Mouse (Mus musculus) cerebellum, adult 9-11 months (tissue): ENCODE measurements around the gene Csrnp1.
A peak's percentile ranks its signal among the peaks of the same experiment; 100 is the strongest.
"Not testable (repeated sequence)": the region's sequence is repeated elsewhere in the genome, so short reads cannot be mapped to it uniquely, and the experiment has no call there.

Experiments used
- DNase-seq: peaks from one replicate; pipeline ENCODE4 v3.0.0; 2022

The Csrnp1 gene

DNA sequence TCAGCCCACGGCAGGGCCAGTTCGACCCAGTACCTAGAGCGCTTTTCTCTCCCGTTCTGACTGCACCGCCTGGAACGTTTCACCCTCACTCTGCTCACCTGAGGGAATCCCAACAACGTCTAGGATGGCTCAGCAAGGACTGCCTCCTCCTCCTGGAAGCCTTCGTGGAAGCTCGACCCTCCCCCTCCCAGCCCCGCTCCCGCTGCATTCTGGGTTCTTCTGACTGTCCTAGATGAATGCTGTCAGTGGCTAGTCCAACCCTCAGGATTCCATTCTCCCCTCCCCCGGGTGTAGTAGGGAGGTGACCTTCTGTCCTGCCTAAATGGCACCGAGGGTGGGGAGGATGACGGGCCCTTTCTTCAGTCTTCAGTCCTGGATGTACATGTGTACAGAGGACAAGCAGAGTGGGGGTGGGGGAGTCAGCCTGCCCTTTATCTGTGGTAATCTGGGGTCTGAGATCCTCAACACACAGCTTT lies at the start of gene Csrnp1:
Csrnp1 (minus strand) TSS at position 123 of the 476 bp plus-strand sequence.
- DNase-seq: peak; percentile 71

DNA sequence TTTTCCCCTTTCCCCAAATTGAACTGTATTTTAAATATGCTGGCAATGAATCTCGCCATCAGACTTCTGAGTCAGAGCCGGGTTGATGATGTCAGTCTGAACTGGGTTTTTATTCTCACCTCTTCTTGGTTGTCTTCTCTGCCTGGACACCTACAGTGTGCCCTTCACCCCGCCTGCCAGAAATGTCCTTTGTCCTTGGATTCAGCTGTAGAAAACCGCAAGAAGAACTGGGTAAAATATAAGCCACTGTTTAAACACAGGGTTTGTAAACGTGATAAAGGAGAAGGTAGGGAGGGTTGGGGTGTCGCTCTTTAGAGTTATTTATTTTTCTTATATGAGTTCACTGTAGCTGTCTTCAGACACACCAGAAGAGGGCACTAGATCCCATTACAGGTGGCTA lies 48.3 kb upstream of the Csrnp1 start:
- no peak for DNase-seq

DNA sequence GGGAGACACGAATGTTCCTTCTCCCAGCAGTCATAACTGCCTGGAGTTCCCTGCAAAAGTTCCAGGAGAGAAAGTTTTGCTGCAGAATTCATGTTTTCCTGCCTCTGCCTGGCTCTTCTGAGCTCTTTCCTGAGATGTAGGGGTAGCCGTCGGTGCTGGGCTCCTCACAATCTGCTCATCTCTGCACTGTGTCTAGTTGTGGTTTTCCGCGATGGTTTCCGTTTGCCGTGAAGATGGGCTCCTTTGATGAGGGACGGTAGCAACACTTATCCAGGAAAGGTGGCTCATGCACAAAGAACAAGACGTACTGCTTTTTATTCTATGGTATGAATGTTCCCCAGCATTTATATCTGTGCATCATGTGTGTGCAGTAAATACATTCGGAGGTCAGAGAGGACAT lies 46.0 kb upstream of the Csrnp1 start:
- no peak for DNase-seq

DNA sequence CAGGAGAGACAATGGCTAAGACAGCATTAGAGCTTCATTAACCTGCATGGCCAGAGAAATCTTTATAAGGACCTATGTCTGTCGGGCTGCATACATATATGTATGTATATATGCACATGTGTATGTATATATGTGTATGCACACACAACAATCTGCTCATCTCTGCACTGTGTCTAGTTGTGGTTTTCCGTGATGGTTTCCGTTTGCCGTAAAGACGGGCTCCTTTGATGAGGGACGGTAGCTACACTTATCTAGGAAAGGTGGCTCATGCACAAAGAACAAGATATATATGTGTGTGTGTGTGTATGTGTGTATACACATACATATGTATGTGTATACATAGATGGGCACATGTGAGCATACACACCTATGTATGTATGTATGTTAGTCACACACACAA lies 45.4 kb upstream of the Csrnp1 start:
- DNase-seq: no peak

DNA sequence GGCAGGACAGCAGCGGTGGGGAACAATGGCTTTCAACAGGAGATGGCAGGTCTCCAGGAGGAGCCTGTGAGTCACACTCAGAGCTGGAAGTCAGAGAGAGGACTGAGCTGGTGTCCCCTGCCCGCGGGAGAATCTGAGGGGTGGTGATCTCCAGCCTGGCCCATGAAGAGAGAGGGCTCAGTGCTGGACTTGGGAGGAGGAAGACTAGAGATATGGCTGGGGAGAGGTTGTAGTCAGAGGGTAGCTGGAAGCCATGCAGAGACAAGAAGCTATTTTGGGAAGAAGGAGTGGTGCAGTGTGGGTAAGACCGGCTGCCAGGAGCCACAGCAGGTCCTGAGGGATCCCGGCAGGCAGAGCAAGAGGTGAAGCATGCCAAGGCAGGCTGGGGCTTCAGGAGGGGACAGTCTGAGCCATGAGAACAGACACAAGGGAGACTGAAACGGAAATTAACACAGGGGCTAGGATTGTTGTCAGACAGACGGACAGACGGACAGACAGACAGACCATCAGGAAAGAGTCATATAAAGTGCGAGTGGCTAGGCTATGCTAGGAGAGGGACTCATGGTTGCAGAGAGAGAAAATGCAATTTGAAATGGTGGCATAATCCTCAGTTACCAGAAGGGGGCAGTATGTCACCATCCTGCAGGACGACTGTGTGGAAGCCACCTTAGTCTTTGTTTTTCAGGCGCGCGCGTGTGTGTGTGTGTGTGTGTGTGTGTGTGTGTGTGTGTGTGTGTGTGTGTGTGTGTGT lies 43.1 kb upstream of the Csrnp1 start:
- DNase-seq: peak; percentile 84

DNA sequence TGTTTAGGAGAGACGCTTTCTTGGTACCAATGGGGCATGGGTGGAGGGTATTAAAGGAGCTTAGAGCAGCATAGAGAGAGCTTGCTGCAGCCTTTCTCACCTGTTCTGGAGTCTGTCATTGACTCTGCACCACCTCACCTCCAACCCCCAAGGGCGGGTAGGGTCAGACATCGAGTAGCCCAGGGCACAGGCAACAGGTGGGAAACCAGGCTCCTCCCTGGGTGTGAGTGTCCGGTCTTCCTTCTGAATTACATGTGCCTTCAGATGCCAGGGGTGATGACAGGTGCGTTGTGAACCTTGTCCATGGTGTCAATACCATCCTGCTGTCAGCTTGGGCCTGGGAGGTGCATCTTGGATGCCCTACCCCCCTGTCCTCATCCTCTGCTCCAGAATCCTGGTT lies 40.2 kb upstream of the Csrnp1 start:
- no peak for DNase-seq

DNA sequence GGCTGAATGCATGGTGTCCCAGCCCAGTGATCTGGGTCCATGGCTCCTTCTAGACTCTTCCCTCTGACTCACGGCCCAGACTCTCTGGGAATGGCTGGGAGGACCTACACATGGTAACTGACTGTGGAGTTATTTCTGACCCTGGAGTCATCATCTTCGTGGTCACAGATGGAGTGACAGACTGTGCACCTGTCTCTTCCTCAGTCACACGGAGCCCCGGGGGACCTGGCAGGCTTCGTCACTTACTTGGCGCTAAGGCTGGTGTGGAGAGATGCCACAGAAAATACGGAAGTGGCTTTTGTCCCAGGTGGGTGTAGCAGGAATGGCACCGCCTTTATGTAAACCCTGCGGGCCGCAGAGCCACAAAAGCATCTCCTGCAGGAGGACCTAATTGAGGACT lies 39.7 kb upstream of the Csrnp1 start:
- peak; percentile 95 for DNase-seq

DNA sequence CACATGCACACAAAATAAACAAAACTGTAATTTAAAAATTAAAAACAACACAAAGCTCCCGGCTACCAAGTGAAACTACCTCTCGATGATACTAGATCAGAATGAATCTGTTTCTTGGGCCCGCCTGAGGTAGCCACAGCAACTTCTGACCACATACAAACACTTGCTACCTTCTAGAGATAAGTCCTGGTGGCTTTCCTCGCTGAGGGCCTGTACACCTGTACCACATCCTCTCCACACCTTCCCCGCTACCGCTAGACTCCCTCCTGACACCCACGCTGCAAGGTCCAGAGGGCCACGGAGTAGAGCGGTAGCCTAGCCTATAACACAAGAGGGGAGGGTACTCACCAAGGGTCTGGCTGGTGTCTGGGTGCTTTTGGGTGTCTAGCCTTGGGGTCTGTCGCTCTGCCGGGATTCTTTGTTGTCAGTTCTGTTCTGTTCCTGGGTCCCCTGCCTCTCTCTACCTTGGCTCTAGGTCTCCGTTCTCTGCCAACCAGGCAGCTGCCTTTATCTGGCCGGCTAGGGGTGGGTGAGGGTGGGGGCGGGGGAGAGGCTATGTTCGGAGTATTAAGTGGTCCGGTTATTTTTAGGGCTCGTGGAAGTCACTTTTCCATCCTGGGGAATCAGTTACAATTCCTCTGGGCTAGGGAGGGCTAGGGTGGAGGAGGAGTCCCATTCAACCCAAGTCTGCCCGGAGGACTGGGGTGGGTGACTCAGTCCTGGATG lies 38.8 kb upstream of the Csrnp1 start, which contains the start of gene Xirp1:
Xirp1 (minus strand) TSS at position 513 of the 726 bp plus-strand sequence.
- peak; percentile 34 for DNase-seq

DNA sequence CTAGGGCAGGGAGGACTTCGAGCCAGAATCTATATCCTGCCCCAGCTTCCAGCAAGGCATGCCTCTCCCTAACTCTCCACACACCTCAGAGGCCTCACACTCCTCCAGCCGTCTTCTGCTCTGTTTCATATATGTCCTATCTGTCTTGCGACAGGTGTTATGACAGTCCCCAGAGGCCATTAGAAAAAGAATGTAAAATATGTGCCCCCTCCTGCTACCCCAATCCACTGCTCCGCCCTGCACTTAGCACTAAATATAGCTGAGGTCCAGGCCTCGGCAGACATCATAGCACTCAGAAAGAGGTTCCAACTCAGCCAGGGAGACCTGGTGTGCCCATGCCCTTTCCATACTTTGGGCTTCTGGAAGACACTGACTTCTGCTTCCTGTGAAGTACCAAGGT lies 36.7 kb upstream of the Csrnp1 start:
- DNase-seq: no peak

DNA sequence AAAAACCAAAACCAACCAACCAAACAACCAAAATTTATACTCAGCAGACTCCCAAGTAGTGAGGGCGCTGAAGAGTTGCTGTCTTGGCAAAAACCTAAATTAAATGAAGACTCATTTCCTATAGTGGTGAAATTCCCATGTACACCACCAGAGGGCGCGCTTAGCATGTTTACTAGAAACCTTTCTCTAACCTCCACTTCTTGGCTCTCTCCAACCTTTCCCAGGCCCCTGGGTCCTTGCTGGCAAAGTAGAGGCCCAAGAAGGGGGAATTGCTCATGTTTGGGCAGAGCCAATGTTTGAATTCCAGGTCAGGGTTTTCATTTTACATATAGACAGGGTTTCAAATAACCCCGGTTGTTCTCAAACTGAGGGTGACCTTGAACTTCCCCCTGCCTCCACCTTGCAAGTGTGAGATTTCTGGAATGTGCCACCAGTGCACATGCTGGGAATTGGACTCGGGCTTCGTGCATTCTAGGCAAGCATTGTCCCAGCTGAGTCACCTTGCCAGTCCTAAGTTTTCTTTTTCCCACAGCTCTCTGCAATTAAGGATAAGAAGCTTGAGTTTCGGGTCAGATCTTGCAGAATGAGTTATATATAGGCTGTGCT lies 35.9 kb upstream of the Csrnp1 start:
- peak; percentile 70 for DNase-seq

DNA sequence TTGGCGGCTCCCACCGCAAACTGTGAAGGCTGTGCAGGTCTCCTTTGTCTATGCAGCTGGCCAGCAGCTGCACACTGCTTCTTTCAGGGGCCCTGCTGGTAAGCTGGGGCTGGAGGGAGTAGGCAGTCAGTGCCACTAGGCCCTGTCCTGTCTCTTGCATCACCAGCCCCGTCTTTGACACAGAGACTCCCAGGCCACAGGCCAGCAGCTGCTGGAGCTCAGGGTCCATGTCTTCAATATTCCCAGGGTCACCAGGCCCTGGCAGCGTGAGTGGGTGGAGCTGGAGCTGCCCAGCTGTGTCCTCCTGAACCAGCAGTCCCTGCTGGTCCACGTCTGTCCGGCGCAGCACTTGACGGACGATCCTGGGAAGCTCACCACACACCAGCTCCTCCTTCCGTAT lies 32.5 kb upstream of the Csrnp1 start:
- DNase-seq: peak; percentile 20

DNA sequence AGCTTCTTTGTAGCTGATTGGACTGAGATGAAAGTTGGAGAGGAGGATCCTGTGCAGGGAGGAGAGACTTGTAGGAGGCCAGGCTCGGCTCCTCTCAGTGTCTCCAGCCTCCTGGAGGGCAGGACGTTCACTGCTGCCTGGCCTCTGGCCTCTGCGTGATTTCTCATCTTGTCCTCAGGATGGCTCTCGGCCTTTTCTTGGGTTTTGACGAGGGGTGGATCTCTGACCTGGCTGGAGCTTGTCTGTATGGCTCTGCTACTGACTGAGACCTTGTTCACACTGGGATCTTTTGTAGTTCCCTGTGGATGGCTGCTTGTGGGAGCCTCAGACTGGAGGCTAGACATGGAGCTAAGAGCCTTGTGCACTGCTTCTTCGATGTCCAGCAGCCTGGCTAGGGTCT lies 30.4 kb upstream of the Csrnp1 start:
- DNase-seq: no peak

DNA sequence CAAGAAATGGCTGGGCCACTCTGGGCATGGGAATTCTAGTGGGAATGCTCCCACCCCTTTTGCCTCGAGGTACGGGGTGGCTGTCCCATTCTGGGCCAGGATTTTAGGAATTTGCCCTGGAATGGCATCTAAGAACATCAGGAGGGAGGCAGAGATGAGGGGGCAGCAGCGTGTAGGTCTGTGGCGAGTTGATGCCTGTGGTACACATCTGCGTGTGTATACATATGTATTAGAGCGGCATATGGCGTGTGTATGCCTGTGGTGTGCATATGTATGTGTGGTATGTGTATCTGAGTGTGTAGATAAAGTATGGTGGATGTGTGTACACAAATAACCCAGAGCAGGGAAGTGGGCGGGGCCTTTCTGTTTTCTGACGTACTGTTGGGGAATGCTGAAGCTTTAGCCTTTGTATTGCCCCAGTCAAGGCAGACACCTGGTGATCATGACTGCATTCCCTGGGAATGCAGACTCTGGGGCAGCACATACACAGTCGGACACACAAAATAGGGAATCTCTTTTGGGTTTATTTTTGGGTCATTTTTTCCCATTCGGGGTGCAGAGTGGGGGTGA lies 28.9 kb upstream of the Csrnp1 start:
- no peak for DNase-seq

DNA sequence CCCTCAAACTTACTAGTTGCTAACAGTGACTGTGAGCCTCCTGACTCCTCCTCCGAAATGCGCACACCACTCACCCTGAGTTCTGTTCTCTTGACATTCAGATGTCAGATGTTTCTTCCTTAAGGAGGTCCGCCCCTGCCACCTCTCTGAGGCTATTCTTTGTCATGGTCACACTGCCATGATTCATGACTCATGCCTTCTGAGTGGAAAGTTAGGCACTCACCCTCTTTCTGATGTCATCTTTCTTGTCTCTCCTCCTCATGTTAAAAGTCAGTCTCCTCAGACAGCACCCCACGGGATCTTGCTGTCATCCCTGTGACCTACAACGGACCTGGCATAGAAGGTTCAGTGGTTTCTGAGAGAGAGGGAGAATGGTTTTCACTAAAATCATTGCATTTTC lies 28.3 kb upstream of the Csrnp1 start:
- peak; percentile 30 for DNase-seq

DNA sequence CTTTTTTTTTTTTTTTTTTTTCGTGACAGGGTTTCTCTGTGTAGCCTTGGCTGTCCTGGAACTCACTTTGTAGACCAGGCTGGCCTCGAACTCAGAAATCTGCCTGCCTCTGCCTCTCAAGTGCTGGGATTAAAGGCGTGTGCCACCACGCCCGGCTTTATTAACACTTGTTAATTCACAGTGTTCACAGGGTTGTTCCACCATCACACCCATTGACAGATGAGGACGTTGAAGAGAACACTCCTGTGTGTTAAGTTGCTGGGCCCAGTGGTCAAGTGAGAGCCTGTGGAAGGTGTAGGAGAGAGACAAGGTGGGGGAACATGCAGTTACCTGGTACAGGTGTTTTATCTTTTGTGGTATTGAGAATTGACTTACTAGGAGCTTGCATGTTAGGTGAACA lies 27.7 kb upstream of the Csrnp1 start:
- not testable (repeated sequence) for DNase-seq

DNA sequence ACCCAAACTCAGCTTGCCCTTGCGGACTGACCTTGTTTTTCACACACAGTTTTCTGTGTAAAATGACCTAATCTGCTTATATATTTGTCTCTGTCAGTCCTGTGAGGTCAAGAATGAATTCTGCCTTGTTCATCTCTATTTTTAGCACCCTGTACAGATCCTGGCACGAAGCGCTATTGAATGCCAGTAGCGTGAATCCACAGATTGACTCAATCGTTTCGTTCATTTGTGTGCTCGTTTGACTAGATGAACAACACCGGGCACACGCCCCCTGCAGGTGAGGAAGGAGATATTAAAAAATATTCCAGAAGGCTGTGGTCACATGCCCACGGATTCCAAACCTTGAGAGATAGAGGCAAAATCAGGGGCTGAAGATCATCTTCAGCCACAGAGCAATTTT lies 27.1 kb upstream of the Csrnp1 start:
- DNase-seq: peak; percentile 88

DNA sequence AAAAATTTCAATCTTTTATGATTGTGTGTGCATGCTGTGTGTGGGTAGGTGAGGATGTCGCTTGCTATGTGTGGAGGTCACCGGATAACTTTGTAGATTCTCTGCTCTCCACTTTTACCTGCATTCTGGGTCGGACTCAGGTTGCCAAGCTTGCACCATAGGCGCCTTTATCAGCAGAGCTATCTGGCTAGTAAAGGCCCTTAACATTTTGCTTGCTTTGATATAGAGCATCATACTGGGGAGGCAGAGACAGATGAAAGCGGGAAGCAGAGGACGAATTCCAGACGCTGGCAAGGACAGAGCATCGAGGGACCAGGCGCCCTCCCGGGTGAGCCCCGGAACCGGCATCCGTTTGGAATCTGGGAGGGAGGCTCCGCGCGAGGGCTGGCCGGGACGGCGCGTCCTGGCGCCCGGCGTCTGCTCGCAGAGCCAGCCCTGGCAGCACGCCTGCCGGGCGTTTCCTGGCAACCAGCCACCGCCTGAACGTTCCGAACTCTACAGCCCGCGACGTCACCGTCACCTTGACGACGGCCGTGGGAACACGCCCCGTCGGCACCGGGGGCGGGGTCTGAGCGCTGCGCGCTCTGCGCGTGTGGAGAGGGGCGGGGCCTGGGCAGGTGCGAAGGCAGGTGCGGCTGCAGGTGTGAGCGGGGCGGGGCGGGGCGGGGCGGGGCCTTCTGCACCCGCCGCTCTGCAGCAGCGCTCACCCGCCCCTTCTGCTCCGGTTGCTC lies 26.5 kb upstream of the Csrnp1 start:
- DNase-seq: peak; percentile 96

DNA sequence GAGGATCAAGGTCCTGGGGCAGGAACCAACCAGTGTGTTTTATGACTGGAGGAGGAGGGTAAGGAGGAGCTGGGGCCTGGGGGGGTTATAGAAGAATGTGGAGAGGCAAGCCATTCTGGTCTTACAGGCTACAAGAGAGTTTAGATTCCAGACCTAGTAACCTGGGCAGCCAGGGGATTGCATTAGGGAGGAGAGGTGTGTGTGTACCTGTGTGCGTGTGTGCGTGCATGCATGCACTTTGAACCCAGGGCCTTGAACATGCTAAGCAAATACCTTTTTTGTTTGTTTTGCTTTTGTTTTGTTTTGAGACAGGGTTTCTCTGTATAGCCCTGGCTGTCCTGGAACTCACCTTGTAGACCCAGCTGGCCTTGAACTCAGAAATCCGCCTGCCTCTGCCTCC lies 25.4 kb upstream of the Csrnp1 start:
- DNase-seq: no peak

DNA sequence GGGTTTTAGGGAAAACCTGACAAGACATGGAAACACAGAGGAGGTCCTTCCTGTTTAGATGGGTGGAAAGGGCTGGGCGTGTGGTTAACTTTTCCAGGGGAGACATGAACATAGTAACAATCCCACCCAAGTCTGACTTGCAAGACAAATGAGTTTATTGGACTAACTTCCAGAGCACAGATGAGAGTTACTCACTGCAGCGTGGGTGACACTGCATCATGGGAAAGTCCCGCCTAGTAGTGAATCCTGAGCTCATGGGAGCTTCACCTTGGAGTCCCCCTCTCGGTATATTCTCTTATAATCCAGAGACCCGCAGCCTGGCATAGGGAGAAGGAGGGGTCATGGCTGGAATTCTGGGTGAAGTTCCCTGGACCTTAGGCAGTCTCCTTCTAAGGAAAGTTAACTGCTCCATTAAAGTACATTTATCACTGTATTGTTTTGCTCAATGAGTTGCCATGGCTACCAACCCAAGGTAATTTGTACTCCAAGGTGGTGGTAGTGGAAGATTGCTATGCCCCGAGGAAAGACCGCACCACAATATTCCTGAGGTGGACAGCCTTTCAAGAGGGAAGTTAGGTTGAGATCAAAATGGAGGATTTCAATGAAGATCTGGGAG lies 24.9 kb upstream of the Csrnp1 start:
- DNase-seq: peak; percentile 22

DNA sequence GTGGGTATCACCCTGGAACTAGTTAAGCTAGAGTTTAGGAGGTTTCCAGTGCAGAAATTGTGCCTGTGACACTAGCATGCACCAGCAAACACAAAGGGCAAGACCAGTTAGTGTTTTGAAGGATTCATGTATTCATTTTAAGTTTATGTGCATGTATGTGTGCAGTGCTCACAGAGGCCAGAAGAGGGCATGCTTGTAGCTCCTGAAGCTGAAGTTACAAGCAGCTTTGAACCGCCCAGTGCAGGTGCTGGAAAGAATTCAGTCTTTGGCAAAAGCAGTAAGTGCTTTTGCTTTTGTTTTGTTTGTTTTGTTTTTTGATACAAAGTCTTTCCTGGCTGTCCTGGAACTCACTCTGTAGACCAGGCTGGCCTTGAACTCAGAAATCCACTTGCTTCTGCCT lies 23.4 kb upstream of the Csrnp1 start:
- DNase-seq: no peak

DNA sequence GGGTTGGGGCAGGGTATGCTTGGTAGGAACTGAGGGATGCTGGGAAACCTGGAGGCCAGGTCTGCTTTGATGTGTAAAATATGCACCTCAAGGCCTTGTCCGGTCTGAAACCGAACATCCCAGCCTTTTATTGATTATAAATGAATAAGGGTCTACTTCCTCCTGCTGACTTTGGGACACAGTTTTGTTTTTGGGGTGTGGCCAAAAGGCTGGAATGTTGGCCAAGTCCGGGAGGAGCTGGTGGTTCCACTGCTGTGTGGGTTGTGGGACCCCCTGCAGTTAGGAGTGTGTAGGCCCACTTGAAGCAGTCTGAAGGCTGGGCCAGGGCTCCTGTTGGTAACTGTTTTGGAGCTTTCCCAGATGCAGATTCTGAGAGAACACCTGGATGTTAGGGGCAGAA lies 21.5 kb upstream of the Csrnp1 start:
- no peak for DNase-seq

DNA sequence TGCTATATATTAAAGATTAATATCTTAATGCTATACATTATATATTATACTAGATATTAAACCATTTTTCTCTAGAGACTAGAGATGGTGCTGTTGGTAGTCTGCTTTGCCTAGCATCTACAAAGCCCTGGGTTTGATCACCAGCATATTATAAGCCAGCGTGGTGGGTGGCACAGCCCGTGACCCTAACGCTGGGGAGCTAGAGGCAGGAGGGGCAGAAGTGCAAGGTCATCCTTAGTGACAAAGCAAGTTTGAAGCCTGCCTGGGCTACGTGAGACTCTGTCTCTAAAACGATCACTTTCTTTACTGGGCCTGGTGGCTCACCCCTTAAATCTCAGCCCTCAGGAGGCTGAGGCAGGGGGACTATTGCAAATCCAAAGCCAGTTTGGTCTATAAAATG lies 18.4 kb upstream of the Csrnp1 start:
- DNase-seq: no peak
